Mouse (Mus musculus): Measurements from ENCODE around the gene Clstn1.

GRCm38 (mm10) chr4:149586044-149586782, at the start of gene Clstn1:
- TF ChIP-seq GATA1 (IDR thresholded peaks at IDR 0.05; ENCODE audit: low read length) (no peak), TAL1 (IDR thresholded peaks at IDR 0.05; ENCODE audit: low read length) (no peak)
